Comparison of ENCODE assay signal across 9 mouse cellular contexts in genomic region chr19:5428083-5428482, GRCm38 (mm10). TPM values are rescaled to one million over a fixed set of nuclear protein-coding genes. Genes with fewer than 3 reads are reported as not detected.
DNase-seq lines count a peak whose midpoint lies in the region; ATAC-seq and TF ChIP-seq lines count a peak whose summit lies in the region.
"Had no signal": no experiment of that assay in that cellular context is flagged by ENCODE, and none has a peak within 500 bp of the region (broad histone marks: within the 10 kb centered on the region; RNA-seq: fewer than 3 reads in every experiment).

No protein-coding gene starts in this region.

- no peaks in the 10 kb centered on the region for H3K9me3 ChIP-seq in midbrain, postnatal 0 days (ENCODE audit: low read length)
- no peaks in the 10 kb centered on the region for H3K9me3 ChIP-seq in midbrain, embryonic 13.5 days

- TF ChIP-seq EP300 in heart, adult 2 months (IDR thresholded peaks at IDR 0.05; ENCODE audit: insufficient read depth, low read depth, low read length), result no peak

- H3K79me2 ChIP-seq in heart, adult 2 months (replicated peaks; ENCODE audit: control insufficient read depth, insufficient read depth, low read length), result peaks cover 6% of the 10 kb centered on the region; the same call in 1 of the 2 replicates

- peak in 1 of 2 experiments; percentile 36 for DNase-seq in heart, adult 2 months
- DNase-seq in heart, adult 8-10 months (ENCODE audit: low spot score), result no peak
- peak; percentile 51 for DNase-seq in midbrain, postnatal 0 days (ENCODE audit: low spot score)
- DNase-seq in retina, postnatal 7 days (ENCODE audit: low read depth, low spot score), result peak; percentile 44
- DNase-seq in ovary, postnatal 14 days (ENCODE audit: low spot score), result no peak
- DNase-seq in right cerebral cortex, postnatal 25 days, result no peak

- WGBS in heart, adult 2 months, result 86% methylated on average over 2 of the region's 2 CpGs
- WGBS in midbrain, postnatal 0 days, result 78% methylated on average over 2 of the region's 2 CpGs
- WGBS in midbrain, embryonic 13.5 days, result 94% methylated on average over 2 of the region's 2 CpGs

- intact Hi-C loops in heart, adult 2 months (cut with DNase I), result loop anchor here (2.0 kb wide), 2 partner anchors 61 to 89 kb away; partner anchors contain the start of genes Banf1 and Eif1ad

- peaks cover 15% of the 10 kb centered on the region for H3K4me1 ChIP-seq in heart, adult 2 months (ENCODE audit: control insufficient read depth, insufficient read depth, low read length)
- peaks cover 17% of the 10 kb centered on the region for H3K4me1 ChIP-seq in midbrain, postnatal 0 days (ENCODE audit: insufficient read depth, low read length)
- H3K4me1 ChIP-seq in midbrain, embryonic 13.5 days (replicated peaks), result peaks cover 41% of the 10 kb centered on the region
- H3K4me1 ChIP-seq in cortical plate, adult 2 months (ENCODE audit: control insufficient read depth, insufficient read depth, low read length), result peaks cover 6% of the 10 kb centered on the region

- peak; percentile 76 for TF ChIP-seq CTCF in heart, adult 2 months (IDR thresholded peaks at IDR 0.05)
- peak; percentile 67 for TF ChIP-seq CTCF in midbrain, postnatal 0 days (IDR thresholded peaks at IDR 0.05)
- peak; percentile 34; the same call in 1 of the 2 replicates for TF ChIP-seq CTCF in cortical plate, adult 2 months (IDR thresholded peaks at IDR 0.05; ENCODE audit: extremely low read depth, insufficient read depth, low read length)

- no peaks in the 10 kb centered on the region for H3K27me3 ChIP-seq in heart, adult 2 months (ENCODE audit: control insufficient read depth, insufficient read depth, low read length)
- H3K27me3 ChIP-seq in midbrain, postnatal 0 days (ENCODE audit: insufficient read depth, low read length), result no peaks in the 10 kb centered on the region
- no peaks in the 10 kb centered on the region for H3K27me3 ChIP-seq in midbrain, embryonic 13.5 days

- H3K9ac ChIP-seq in heart, adult 2 months (ENCODE audit: low read depth, low read length), result no peak overlapping the region
- no peak overlapping the region for H3K9ac ChIP-seq in midbrain, postnatal 0 days (replicated peaks; ENCODE audit: low read length, poor library complexity, severe bottlenecking)
- no peak overlapping the region for H3K9ac ChIP-seq in midbrain, embryonic 13.5 days (replicated peaks)

- H3K36me3 ChIP-seq in heart, adult 2 months (ENCODE audit: control insufficient read depth, insufficient read depth, low read length), result peaks cover 2% of the 10 kb centered on the region
- H3K36me3 ChIP-seq in midbrain, postnatal 0 days (ENCODE audit: insufficient read depth, low read length), result peaks cover 11% of the 10 kb centered on the region; the same call in 1 of the 2 replicates
- H3K36me3 ChIP-seq in midbrain, embryonic 13.5 days, result peaks cover 15% of the 10 kb centered on the region

- no peak for ATAC-seq in midbrain, postnatal 0 days (ENCODE audit: low FRiP score)
- no peak for ATAC-seq in midbrain, embryonic 13.5 days

- no peak overlapping the region for H3K4me2 ChIP-seq in midbrain, postnatal 0 days (ENCODE audit: low read depth, low read length, poor library complexity, severe bottlenecking)
- no peak overlapping the region for H3K4me2 ChIP-seq in midbrain, embryonic 13.5 days (replicated peaks)

- no peak overlapping the region; the same call in 1 of the 2 replicates for H3K27ac ChIP-seq in heart, adult 2 months
- H3K27ac ChIP-seq in midbrain, postnatal 0 days (ENCODE audit: low read depth, low read length), result no peak overlapping the region
- no peak overlapping the region for H3K27ac ChIP-seq in midbrain, embryonic 13.5 days
- no peak overlapping the region for H3K27ac ChIP-seq in cortical plate, adult 2 months (ENCODE audit: insufficient read depth, low read length)

- H3K4me3 ChIP-seq in heart, adult 2 months, result no peak overlapping the region
- no peak overlapping the region for H3K4me3 ChIP-seq in midbrain, postnatal 0 days (ENCODE audit: low read depth, low read length)
- H3K4me3 ChIP-seq in midbrain, embryonic 13.5 days (replicated peaks), result no peak overlapping the region
- H3K4me3 ChIP-seq in cortical plate, adult 2 months (ENCODE audit: insufficient read depth, low read length), result no peak overlapping the region

- no peak for TF ChIP-seq POLR2A in heart, adult 2 months (IDR thresholded peaks at IDR 0.05; ENCODE audit: insufficient read depth, low read depth, low read length)
- TF ChIP-seq POLR2A in cortical plate, adult 2 months (IDR thresholded peaks at IDR 0.05; ENCODE audit: extremely low read depth, insufficient read depth, low read length), result no peak

RNA-seq across cellular contexts. Expression of gene AI837181, which starts 3.1 kb away (rescaled TPM):
- total RNA-seq in heart, adult 2 months (2021), result 10 to 100 TPM; 32.9 TPM
- 55.4 and 59.5 TPM in 2 replicates for polyA plus RNA-seq in heart, adult 2 months (2012; rRNA removed)
- 10 to 100 TPM; 34.1 to 40.6 (median 36.2) TPM for total RNA-seq in heart, adult 8-10 months (2022)
- total RNA-seq in midbrain, postnatal 0 days (2014; rRNA removed), result 73.2 and 98.8 TPM in 2 replicates
- 74.1 and 85.2 TPM in 2 replicates for polyA plus RNA-seq in midbrain, postnatal 0 days (2015; fragmentation: Nextera tagmentation; extraction: Ambion mirVana)
- 51.6 and 60.3 TPM in 2 replicates for polyA plus RNA-seq in midbrain, embryonic 13.5 days (2015; fragmentation: Nextera tagmentation; extraction: Ambion mirVana)
- 99.8 and 101 TPM in 2 replicates for polyA plus RNA-seq in cortical plate, adult 2 months (2012; rRNA removed)

RNA-seq across cellular contexts. Expression of gene Drap1, which starts 3.3 kb away (rescaled TPM):
- 100 to 1,000 TPM; 278 to 344 TPM for total RNA-seq in heart, adult 2 months (2021)
- 175 and 189 TPM in 2 replicates for polyA plus RNA-seq in heart, adult 2 months (2012; rRNA removed)
- 100 to 1,000 TPM; 337 to 351 (median 343) TPM for total RNA-seq in heart, adult 8-10 months (2022)
- total RNA-seq in midbrain, postnatal 0 days (2014; rRNA removed), result 187 and 203 TPM in 2 replicates
- polyA plus RNA-seq in midbrain, postnatal 0 days (2015; fragmentation: Nextera tagmentation; extraction: Ambion mirVana), result 332 and 342 TPM in 2 replicates
- 303 and 313 TPM in 2 replicates for polyA plus RNA-seq in midbrain, embryonic 13.5 days (2015; fragmentation: Nextera tagmentation; extraction: Ambion mirVana)
- polyA plus RNA-seq in cortical plate, adult 2 months (2012; rRNA removed), result 285 and 320 TPM in 2 replicates

RNA-seq across cellular contexts. Expression of gene Fosl1, which starts 19.3 kb away (rescaled TPM):
- total RNA-seq in heart, adult 2 months (2021), result not detected
- 0.12 TPM in 1 of 2 replicates, not detected in the other for polyA plus RNA-seq in heart, adult 2 months (2012; rRNA removed)
- under 1 TPM in 2 of 4 experiments, not detected in 2; 0.14 to 0.23 TPM for total RNA-seq in heart, adult 8-10 months (2022)
- 0.11 TPM in 1 of 2 replicates, not detected in the other for total RNA-seq in midbrain, postnatal 0 days (2014; rRNA removed)
- polyA plus RNA-seq in midbrain, postnatal 0 days (2015; fragmentation: Nextera tagmentation; extraction: Ambion mirVana), result not detected in 2 replicates
- polyA plus RNA-seq in midbrain, embryonic 13.5 days (2015; fragmentation: Nextera tagmentation; extraction: Ambion mirVana), result not detected in 2 replicates
- 0.21 TPM in 1 of 2 replicates, not detected in the other for polyA plus RNA-seq in cortical plate, adult 2 months (2012; rRNA removed)
- total RNA-seq: left cerebral cortex, postnatal 10 days had no signal

RNA-seq across cellular contexts. Expression of gene Tsga10ip, which starts 25.8 kb away (rescaled TPM):
- under 1 TPM; 0.39 to 0.52 TPM for total RNA-seq in heart, adult 2 months (2021)
- polyA plus RNA-seq in heart, adult 2 months (2012; rRNA removed), result 0.08 TPM in 1 of 2 replicates, not detected in the other
- total RNA-seq in heart, adult 8-10 months (2022), result under 1 TPM; 0.25 to 0.75 (median 0.39) TPM
- not detected in 2 replicates for total RNA-seq in midbrain, postnatal 0 days (2014; rRNA removed)
- polyA plus RNA-seq in midbrain, postnatal 0 days (2015; fragmentation: Nextera tagmentation; extraction: Ambion mirVana), result 0.10 TPM in 1 of 2 replicates, not detected in the other
- polyA plus RNA-seq in midbrain, embryonic 13.5 days (2015; fragmentation: Nextera tagmentation; extraction: Ambion mirVana), result 0.32 and 0.55 TPM in 2 replicates
- not detected in 2 replicates for polyA plus RNA-seq in cortical plate, adult 2 months (2012; rRNA removed)
- total RNA-seq: left cerebral cortex, postnatal 10 days had no signal

RNA-seq across cellular contexts. Expression of gene Ccdc85b, which starts 29.6 kb away (rescaled TPM):
- total RNA-seq in heart, adult 2 months (2021), result 1 to 10 TPM; 6.3 to 9.7 TPM
- 5.9 and 6.1 TPM in 2 replicates for polyA plus RNA-seq in heart, adult 2 months (2012; rRNA removed)
- total RNA-seq in heart, adult 8-10 months (2022), result 10 to 100 TPM in 1 of 4 experiments, 1 to 10 TPM in 3; 8.3 to 10.4 (median 8.9) TPM
- 14.3 and 19.4 TPM in 2 replicates for total RNA-seq in midbrain, postnatal 0 days (2014; rRNA removed)
- 15.4 and 15.6 TPM in 2 replicates for polyA plus RNA-seq in midbrain, postnatal 0 days (2015; fragmentation: Nextera tagmentation; extraction: Ambion mirVana)
- polyA plus RNA-seq in midbrain, embryonic 13.5 days (2015; fragmentation: Nextera tagmentation; extraction: Ambion mirVana), result 6.9 and 9.7 TPM in 2 replicates
- polyA plus RNA-seq in cortical plate, adult 2 months (2012; rRNA removed), result 23.8 and 24.5 TPM in 2 replicates

Comparison
In these comparisons a context has a peak if more than half of its experiments do, and no peak if none do; other contexts are left out.
1. DNase-seq: peak in midbrain, postnatal 0 days (single experiment) and retina, postnatal 7 days (single experiment); none in heart, adult 8-10 months (single experiment), ovary, postnatal 14 days (single experiment) and right cerebral cortex, postnatal 25 days (single experiment).
2. Peak in every context shown above with its lines, with median percentiles within 50 percentile points of each other: CTCF ChIP-seq.